Mouse (Mus musculus): ENCODE measurements around the gene Tet2.

Tet2 gene

DNA sequence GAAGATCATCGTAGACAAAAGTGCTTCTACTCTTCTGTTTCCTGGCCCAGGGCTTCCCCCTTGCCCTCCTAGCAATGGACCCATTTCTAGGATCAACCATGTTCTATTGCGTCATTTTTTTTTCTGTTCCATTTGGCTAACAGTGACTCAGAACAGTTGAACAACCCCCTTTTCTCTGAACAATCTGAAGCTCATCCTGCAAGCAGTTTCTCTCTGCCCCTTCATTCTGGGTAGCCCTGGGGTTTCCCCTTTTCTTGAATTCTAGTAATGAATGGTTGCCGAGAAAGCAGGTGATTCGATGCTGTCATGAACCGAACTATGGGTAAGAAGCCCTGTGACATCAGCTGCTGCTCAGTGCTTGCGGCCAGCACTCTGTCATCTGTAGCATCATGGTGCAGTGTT, 108.0 kb downstream of the Tet2 start:
- DNase-seq (ENCODE audit: low spot score), result no peak

DNA sequence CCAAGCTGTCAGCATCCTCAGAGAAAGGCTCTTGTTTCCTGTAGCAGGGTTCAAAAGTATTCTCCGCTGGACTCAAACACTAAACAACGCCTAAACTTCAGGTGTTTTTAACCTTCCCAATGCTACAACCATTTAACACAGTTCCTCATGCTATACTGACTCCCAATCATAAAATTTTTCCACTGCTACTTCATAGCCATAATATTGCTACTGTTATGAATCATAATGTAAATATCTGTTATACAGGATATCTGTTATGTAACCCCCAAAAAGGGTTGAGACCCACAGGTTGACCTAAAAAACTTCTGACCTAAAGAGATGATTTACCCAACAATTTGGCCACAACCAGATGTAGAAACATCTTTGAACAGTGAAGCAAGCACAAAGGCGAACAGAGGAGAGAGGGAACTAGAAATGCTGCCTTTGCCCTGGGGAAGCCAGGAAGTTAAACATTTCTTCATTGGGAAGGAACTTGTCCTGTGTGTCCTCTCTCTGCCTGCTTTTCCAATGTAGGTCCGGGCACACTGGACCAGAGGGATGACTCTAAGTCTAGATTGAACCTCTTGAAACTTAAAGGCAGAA, 108.6 kb downstream of the Tet2 start:
- DNase-seq (ENCODE audit: low spot score), result no peak

DNA sequence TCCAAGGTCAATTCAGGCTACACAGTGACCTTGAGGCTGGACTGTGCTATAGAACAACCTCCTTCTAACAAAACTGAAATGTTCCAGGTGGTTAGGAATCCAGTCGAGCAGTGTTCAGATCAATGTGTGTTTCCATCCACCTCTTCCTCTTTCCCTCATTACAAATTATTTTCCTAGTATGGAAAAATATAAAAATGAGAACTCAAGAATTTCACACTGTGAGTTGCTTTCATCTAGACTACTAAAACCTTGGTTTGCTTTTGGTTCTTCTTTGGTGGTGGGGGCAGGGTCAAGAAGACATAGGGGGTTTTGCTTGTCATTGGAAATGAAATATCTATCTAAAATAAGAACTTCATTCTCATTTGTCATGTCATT, 109.2 kb downstream of the Tet2 start:
- no peak for DNase-seq (ENCODE audit: low spot score)

DNA sequence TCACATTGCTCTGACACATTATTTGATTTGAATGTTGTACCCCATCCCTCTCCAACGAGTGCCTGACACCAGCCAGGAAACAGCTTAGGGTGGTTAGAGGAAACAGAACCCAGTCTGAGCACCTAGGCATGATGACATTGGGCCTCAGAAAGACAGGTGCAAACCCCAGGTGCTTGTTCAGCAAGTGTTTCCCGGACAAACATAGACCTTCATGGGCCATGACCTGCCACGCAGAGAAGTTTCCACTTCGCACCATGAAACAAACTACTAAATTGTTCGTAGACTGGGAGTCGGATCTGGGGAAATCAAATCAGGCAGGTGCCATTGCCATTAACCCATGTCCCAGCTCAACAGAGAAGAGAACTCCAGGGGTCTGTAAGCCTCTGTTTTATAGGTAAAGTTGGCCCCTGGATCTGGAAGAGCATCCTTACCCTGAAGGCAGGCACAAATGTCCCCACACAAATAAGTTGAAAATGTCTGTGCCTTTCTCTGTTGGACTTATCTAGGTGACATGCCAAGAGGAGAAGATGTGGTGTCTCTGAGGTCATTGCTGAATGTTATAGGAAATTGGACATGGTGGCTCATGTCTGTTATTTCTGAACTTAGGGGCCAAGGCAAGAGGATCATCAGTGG, 109.7 kb downstream of the Tet2 start:
- no peak for DNase-seq (ENCODE audit: low spot score)

DNA sequence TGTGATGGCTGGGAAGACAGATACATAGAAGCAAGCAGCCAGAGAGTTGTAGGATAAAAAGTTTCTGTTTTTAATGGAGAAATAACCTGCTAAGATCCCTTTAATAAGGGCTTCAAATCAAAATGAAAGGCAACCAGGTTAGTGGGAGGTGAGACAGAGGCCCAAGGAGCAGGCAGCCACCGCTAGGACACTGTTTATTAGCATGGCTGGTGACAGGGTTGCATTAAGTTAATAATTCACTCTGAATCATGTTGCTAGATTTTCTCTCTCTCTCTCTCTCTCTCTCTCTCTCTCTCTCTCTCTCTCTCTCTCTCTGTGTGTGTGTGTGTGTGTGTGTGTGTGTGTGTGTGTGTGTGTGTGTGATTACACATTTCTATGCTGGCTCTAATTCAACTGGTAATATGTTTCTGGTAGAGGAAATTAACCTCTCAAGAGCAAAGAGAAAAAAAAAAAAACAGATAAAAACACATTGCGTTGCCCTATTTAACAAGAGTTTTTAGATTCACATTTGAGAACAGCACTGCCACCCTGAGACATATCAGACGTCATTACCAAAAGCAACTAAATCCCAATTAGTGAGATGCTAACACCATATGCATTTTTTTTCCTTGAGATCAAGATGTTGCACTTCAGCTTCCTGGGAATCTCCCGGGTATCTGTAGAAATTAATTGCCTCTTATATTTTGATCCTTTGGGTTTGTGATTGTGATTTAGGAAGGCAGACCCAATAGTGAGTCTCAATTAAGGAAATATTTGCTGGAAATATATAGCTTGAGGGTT, 115.4 kb downstream of the Tet2 start:
- DNase-seq (ENCODE audit: low spot score), result no peak

DNA sequence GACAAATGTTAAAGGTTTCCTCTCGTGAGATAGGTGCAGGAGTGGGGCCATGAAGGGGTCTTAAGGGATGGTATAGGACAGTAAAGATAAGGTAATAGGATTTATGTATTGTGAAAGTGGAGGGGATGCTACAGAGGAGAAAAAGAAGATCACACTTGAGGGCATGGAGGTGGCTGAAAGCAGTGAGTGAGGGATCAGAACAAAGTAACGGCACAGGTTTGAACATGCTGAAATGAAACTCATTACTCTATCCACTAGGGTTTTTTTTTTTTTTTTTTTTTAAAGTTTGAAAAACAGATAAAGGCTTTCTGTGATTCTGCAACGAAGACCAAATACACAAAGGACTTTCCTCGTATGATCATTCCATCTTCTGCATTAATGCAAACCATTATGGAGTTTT, 116.9 kb downstream of the Tet2 start:
- DNase-seq (ENCODE audit: low spot score), result no peak

DNA sequence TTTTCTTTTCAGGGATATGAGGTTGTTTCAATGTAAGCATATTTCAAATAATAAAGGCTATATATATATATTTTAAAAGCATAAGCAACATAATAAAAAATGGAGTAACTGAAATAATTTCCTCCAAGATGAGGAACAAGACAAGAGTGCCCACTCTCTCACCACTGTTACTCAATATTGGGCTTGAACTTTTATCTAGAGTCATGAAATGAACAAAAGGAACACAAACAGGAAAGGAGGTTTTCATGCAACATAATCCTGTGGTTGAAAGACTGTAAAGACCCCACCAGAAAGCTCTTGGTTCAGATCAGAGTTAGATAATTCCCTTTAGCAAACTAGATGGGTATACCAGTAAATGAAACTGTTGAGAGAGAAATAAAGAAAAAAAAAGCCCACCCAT, 121.9 kb downstream of the Tet2 start:
- no peak for DNase-seq (ENCODE audit: low spot score)

DNA sequence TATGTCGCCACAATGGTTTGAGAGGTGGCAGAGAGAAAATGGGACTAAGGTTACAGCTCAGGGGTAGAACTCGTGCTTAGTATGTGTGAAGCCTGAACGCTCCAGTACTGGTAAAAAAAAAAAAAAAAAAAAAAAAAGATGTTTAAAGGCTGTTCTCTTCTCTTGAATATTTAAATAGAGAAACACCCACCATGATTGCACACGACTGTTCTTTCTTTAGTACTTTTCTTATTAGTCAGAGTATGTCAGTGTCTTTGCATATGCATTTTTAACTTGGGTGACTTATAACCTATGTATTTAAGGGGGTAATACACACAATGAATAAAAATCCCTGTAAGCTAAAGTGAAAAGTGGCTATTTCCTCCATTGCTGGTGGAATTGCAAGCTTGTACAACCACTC, 130.2 kb downstream of the Tet2 start:
- DNase-seq (ENCODE audit: low spot score), result no peak
